Mouse (Mus musculus) yolk sac, embryonic 10.5 days (tissue): ENCODE measurements around the gene Tlx2.

ENCODE experiments used
- DNase-seq: peaks from one replicate; pipeline ENCODE4 v3.0.0-alpha.2; 2017; ENCODE audit warnings: low spot score

Gene Tlx2

DNA sequence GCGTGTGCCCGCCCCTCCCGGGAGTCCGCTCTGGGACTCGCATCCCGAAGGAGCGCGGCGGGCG lies at the start of gene Tlx2:
Gene Tlx2 (minus strand): TSS at position 47 of the 64 bp plus-strand sequence.
- DNase-seq = no peak

DNA sequence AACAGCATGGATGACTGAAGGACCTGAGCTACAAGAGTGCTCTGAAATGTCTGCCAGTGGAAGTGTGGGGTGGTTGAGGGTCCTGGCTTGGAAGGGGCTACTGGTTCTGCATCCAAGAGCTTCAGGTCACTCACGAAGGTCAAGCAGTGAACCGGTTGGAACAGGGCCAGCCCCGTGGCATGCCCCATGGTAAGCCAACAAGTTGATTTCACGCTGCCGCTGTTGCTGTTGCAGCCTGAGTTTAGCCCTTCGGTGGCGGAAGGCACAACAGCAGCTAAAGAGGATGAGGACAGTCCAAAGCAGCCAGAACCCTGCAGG lies 49.6 kb upstream of the Tlx2 start:
- DNase-seq = no peak

DNA sequence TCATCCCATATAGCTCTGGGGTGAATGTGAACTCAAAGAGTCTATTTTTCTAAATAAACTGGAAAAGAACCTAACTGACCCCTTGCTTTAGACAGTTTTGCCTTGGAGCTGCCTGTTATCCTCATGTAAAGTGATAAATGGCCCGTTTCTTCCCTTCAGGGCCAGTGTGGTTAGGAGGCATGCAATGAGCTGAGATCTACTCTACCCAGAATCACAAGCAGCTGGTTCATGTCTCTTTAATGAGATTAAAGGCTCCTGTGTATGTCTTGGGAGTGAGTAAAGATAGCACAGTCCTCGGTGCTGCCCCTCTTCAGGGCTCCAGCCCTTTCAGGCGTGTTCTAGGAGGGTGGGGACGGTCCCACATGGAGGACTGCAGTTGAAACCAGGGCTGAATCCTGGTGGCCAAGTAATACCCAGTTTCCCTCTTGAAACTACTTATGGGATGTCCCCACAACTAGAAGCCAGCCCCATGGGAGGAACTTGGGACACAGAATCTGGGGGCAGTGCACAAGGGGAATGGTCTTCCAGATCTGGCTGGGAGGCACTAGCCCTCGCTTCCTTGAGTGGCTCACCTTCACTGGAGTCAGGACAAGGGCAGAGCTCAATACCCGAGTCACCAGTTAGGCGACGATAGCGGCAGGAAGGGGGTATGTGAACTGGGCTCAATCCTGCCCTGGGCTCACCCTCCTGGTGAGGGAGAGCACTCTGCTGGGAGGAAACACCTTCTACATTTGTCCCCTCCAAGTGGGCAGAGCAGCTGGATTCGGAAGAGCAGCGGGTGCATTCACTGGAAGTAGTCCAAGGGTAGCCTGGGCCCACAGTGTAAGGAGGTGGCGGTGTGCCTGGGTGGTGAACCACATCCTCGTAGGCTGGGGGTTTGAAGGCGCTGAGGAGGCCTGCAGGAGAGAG lies 49.0 kb upstream of the Tlx2 start:
- DNase-seq = no peak

DNA sequence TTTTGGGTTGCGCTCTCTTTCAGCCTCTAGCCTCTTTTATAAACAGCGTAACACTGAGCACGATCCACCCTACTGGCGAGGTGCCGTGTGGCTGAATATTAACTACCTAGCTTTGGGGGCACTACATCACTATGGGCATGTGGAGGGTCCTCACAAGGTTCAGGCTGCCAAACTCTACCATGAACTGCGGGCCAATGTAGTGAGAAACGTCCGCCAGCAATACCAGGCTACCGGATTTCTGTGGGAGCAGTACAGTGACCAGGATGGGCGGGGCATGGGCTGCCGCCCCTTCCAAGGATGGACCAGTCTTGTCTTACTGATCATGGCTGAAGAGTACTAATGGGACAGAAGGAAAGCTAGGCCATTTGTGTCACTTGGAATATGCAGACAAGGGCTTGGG lies 48.3 kb upstream of the Tlx2 start:
- no peak for DNase-seq

DNA sequence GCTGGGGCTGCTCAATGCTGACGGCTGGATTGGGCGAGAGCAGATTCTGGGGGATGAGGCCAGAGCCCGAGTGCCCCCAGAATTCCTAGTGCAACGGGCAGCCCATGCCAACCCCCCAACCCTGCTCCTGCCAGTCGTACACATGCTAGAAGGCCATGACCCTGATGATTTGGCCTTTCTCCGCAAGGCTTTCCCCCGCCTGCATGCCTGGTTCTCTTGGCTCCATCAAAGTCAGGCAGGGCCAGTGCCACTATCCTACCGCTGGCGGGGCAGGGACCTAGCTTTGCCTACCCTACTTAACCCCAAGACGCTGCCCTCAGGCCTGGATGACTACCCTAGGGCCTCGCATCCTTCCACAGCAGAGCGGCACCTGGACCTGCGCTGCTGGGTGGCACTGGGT lies 47.5 kb upstream of the Tlx2 start:
- no peak for DNase-seq

DNA sequence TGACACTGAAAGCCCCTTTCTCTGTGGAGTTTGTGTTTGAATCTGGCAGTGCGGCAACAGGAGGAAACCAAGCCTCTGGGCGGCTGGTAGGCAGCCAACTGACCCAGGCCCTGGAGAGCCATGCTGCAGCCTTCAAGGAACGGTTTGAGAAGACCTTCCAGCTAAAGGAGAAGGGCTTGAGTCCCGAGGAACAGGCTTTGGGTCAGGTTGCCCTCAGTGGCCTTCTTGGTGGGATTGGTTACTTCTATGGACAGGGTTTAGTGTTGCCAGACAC lies 47.0 kb upstream of the Tlx2 start:
- no peak for DNase-seq

DNA sequence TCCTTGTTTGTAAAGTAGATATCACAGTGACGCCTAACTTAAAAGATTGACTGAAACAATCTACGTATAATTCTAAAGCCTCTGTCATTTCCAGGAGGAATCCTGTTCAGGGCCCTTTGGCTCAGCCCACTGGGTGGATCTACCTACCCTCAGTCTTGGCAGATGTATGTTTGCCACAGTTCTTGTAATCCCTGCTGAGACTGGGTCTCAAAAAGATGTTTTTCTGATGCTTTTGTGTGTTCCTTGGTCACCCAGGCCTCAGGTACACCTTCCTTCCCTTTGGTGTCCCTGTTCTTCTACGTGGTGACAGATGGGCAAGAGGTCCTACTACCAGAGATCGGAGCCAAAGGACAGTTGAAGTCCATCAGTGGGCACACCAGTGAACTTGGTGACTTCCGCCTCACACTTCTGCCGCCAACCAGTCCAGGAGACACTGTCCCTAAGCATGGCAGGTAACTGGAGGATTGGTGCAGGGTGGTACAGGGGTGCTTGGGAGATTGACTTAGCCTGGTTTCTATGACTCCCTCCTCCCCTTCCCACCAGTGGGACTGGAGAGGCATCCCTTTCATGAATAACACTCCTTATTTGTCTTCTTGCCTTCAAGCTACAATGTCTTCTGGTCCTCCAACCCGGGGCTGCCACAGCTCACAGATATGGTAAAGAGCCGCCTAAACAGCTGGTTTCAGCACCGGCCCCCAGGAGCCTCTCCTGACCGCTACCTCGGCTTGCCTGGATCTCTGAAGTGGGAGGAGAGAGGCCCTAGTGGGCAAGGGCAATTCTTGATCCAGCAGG lies 46.5 kb upstream of the Tlx2 start:
- DNase-seq = no peak

DNA sequence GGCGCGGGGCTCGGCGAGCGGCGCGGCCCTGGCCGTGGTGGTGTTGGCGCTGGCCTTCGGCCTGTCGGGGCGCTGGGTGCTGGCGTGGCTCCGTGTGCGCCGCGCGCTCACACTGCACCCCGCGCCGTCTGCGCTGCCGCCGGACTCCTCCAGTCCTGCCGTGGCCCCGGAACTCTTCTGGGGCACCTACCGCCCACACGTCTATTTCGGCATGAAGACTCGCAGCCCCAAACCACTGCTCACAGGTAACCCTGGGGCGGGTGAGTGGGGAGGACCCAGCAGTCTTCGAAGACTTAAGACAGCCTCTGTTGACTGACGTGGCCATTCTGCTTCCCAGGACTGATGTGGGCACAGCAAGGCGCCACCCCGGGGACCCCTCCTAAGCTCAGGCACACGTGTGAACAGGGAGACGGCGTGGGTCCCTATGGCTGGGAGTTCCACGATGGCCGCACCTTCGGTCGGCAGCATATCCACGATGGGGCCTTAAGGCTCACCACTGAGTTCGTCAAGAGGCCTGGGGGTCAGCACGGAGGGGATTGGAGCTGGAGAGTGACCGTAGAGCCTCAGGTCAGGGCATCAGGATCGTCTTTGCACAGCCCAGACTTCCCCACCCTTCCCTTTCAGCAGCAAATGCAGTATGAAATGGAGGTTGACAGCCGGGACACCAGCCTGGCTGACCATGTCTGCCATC lies 45.7 kb upstream of the Tlx2 start:
- DNase-seq = no peak

DNA sequence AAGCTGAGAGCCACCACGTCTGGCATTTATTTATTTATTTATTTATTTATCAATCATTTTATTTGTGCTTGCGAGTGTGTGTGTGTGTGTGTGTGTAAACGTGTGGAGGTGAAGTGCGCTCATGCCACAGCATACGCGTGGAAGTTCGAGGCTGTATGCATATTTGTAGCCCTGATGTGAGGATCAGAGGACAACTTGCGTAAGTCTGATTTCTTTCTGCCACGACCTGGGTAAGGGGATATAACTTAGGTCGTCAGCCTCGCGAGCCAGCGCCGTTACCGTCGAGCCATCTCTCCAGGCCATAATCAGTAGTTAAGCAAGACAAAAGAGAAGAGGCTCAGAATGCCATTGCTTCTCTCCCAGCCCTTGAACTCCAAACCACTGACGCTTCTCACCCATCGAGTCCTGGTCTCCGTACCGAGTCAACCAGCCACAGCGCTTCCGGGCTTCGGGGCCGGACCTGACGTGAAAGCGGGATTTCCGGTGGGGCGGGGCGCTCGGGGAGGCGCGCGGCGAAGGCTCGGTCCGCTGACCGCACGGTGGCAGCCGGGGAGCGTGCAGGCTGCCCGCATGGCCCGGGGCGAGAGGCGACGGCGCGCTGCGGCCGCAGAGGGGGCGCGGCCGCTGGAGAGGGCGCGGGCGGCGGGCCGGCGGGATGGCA lies 45.0 kb upstream of the Tlx2 start, which contains the start of gene Mogs:
Gene Mogs (plus strand): TSS at position 486 of the 661 bp plus-strand sequence.
- DNase-seq = peak; percentile 92

DNA sequence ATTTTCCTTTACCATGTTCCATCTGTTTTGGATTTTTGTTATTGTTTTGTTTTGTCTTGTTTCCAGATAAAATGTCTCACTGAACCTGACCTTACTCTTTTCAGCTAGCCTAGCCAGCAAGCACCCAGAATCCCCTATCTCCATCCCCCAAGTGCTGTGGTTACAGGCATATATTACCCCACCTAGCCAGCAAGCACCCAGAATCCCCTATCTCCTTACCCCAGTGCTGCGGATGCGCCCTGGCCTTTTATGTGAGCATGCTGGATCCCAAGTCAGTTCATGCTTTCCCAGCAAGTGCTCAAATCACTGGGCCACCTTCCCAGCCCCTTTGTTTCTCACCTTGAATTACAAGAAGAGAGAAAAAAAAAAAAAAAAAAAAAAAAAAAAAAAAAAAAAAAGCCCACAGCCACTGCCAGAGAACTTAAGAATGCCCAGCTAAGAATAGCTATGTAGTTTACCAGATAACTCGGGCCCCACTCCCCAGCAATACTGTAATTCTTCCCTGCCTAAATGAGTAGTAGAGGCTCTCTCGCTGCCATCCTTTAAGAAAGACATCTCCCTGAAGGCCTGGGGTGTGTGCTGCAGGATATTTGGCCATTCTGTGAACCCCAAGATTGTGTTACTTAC lies 41.5 kb upstream of the Tlx2 start:
- DNase-seq = no peak

DNA sequence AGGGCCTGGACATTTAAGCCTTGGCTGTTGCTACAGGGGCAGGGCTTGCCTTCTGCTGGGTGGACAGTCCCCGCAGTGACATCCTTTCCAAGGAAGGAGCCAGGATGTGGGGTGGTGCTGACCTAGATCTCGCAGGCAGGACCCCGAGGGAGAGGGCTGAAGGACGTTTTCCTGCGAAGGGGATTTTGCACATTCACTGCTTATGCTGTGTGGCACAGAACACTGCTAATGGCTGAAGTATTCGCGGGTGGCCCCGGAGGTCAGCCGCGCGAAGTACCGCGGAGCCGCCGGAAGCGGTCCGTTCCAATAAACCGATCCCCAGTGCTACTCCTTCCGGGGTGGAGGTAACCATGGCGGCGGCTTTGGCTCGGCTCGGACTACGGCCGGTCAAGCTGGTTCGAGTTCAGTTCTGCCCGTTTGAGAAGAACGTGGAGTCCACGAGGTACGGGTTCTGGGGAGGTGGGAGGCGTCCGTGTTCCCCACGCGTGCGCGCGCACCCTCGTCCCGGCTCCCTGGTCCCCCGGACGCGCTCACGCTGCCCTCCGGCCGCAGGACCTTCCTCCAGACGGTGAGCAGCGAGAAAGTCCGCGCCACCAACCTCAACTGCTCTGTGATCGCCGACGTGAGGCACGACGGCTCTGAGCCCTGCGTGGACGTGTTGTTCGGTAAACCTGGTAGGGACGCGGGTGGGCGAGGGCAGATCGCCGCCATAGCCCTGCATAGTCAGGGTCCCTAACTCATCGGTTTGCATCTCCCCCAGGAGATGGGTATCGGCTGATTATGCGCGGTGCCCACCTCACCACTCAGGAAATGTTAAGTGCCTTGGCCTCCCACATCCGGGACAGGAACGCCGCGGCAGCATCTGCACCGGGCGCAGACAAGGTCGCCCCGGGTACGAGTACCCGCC lies 38.9 kb upstream of the Tlx2 start, which contains the start of gene Mrpl53:
Gene Mrpl53 (plus strand): TSS at position 279 of the 907 bp plus-strand sequence.
- peak; percentile 83 for DNase-seq

DNA sequence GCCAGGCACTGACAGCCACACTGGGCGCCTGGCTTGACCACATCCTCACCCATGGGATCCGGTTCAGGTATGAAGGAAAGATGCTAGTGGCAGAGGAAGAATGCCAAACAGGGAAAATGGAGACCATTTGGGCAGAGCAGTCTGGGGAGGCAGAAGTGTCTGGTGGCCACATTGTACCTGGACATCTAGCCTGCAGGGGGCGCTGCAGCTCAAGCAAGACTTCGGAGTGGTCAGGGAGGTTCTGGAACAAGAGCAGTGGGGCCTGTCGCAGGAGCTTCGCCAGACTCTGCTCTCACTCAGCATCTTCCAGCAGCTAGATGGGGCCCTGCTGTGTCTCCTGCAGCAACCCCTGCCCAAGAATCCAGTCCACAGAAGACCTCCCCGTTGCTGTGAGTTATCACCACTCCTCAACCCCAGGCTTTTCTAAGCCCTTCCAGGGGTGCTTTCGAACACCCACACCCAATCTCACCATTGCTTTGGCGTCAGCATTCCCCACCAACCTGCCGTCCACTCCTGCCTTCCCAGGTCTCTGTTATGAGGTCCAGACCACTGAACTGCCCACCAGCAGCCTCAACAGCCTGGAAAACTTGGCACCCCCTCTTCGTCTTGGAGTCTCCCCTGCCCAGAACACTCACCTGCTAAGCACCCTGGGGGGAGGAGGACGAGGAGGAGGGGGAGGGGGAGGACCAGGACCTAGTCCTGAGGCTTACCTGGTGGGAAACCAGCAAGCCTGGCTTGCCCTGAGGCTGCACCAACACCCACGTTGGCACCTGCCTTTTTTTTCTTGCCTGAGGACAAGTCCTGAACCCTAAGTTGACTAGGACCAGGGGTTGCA lies 37.7 kb upstream of the Tlx2 start:
- no peak for DNase-seq

DNA sequence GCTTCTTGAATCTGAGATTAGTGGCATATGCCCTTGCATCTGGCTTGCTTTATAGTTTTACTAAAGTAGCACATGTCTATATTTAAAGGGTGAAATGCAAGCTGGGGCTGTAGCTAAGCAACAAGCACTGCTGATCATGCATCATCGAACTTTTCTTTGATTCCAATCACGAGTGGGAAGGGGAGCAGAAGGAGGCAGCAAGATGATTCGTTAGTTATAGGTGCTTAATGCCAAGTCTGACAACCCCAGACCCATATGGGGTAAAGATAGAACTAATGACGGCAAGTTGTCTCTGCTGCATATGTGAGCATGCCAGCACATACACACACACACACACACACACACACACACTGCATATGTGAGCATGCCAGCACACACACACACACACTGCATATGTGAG lies 34.1 kb upstream of the Tlx2 start:
- no peak for DNase-seq

DNA sequence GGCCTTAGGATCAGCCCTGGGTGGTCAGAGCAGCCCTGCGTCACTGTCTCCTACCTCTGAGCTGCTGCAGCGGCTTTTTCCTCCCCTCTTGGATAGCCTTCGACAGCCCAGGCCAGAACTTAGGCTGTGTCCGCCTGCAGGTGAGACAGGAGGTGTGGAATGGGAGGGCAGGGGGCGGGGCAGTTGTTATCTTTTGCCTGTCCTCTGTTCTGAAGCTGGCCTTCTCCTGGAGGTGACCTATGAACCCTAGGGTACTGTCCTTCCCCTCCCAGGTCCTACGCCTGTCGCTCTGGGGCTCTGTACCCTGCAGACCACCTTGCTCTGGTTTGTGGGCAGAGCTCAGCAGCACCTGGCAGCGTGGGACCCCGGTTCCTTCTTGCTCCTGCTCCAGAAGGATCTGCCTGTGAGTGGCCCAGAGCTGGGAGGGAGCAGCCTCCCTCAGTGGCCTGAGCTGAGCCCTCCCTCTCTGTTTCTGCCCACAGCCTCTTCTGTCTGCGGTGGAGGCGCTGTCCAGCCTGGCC lies 33.1 kb upstream of the Tlx2 start:
- peak; percentile 87 for DNase-seq

DNA sequence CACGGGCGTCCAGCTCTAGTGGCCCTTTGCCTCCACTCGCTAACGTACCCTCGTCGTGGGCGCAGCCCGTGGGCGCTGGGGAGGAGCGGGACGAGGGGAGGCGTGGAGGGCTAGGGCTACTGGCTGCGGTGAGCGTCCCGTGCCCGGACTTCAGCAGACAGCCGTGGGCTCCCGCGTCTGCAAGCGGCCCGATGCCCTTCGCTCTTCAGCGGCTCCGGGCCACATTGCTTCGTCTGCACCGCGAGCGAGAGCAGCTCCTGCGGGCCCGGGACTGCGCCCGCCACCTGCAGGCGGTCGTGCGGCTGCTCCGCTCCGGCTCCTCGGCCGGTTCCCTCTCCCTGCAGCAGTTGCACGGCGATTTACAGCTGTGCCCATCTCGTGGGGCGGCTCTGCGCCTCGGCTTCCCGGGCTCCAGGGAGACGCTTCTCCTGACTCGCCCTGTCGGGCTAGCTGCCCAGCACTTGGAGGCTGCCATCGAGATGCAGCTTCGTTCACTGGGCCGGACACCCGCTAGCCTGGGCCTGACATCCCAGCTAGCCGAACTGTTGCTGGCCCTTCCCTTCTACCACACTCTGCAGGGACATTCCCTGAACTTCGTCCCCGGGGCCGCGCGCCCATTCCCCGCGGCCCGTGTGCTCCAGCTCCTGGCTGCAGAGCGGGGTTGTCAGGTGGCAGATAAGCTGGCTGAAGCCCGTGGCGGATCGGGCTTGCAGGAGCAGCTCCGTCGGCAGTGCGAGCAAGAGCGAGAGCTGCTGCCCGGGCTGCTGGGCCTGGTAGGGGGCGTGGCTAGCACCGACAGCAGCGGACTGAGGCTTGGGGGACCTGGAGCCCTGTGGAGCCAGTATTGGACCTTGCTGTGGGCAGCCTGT lies 31.8 kb upstream of the Tlx2 start:
- DNase-seq = peak; percentile 75

DNA sequence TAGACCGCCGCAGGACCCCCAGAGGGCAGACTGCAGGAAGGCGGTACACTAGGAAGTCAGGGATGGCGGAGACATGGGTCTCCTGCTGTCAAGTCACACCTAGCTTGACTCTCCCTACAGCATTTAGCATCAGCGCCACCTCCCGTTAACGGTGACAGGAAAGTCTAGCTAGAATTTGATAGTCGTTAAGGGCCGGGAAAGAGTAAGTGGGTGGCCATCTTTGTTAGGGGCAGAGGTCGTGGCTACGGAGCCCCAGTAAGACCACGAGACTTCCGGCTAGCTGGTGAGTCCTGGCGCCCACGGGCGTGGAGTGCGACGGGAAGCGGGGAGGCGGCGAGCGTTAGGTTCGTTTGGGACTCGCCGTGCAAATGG lies 31.2 kb upstream of the Tlx2 start, which contains the start of the genes Ccdc142 and Gm42688:
Gene Ccdc142 (plus strand): TSS at position 286 of the 372 bp plus-strand sequence.
Gene Gm42688 (plus strand): TSS at position 302 of the 372 bp plus-strand sequence.
- DNase-seq = peak; percentile 88

DNA sequence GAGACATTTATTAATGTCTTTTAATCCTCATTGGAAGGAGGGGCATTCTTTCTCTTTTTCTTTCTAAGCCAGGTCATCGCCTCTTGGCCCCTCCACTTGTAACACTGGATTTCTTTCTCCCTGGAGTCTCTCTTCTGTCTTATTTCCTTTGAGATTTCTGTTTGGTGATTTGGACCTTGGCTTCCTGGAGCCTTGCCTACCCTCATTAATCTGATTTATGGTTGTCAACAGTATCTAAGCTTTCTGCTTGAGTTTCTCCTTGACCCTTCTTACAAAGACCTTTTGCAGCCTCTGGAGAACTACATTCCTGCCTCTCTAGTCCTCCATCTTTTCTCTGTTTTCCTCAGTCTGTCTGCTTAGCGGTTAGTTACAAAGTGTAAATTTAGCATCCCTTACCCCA lies 28.3 kb upstream of the Tlx2 start:
- no peak for DNase-seq

DNA sequence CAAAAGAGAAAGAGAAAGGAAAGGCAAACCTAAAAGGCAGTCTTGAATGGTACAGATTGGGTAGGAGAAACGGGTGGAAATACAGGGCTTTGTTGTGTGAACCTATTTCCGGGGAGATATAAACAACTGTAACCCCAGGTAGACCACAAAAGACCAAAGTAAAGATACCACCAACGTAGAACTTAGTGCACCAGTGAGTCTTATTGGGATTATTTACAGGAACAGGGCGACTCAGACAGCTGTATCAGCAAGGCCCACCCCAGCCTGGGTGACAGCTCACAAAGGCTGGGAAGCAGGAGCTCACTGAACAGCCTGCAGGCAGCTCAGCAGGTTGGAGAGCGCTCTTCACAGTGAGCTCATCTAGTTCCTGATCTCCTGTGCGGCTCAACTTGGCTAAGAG lies 25.9 kb upstream of the Tlx2 start:
- no peak for DNase-seq
